Mouse (Mus musculus) lung, embryonic 15.5 days (tissue): Measurements from ENCODE around the gene Foxp1. TPM values are rescaled to one million over a fixed set of nuclear protein-coding genes. Genes with fewer than 3 reads are reported as not detected.

Source experiments
- ATAC-seq: fragments of 200-750 bp; cut with Nextera tagmentation; 2 replicates; pipeline ENCODE4 v1.8.0; 2017; ENCODE audit warnings: moderate number of reproducible peaks, borderline replicate concordance; ENCODE audit not compliant: low FRiP score, low TSS enrichment; ENCODE audit errors: extremely low read depth
- H3K27ac ChIP-seq: fragments of 300-500 bp; sonication (generic); 2 replicates; pipeline ENCODE4 v1.5.1; 2015; ENCODE audit warnings: moderate library complexity, mild to moderate bottlenecking, inconsistent platforms
- H3K27me3 ChIP-seq: fragments of 300-500 bp; sonication (generic); 2 replicates; pipeline ENCODE4 v1.6.1; 2015; ENCODE audit warnings: inconsistent platforms
- H3K36me3 ChIP-seq: fragments of 300-500 bp; sonication (generic); 2 replicates; pipeline ENCODE4 v1.6.1; 2015; ENCODE audit warnings: inconsistent platforms
- H3K4me1 ChIP-seq: fragments of 300-500 bp; sonication (generic); 2 replicates; pipeline ENCODE4 v1.6.1; 2015; ENCODE audit warnings: inconsistent platforms
- H3K4me2 ChIP-seq: fragments of 300-500 bp; sonication (generic); 2 replicates; pipeline ENCODE4 v1.6.1; 2015; ENCODE audit warnings: inconsistent platforms, mild to moderate bottlenecking, moderate library complexity
- H3K4me3 ChIP-seq: fragments of 300-500 bp; sonication (generic); 2 replicates; pipeline ENCODE4 v1.5.1; 2015; ENCODE audit warnings: mild to moderate bottlenecking, inconsistent platforms
- H3K9ac ChIP-seq: fragments of 300-500 bp; sonication (generic); 2 replicates; pipeline ENCODE4 v1.6.1; 2015; ENCODE audit warnings: inconsistent platforms
- H3K9me3 ChIP-seq: fragments of 300-500 bp; sonication (generic); 2 replicates; pipeline ENCODE4 v1.6.1; 2016; ENCODE audit warnings: inconsistent platforms
- WGBS: fragments of 180-500 bp; shearing (Covaris S2); methylation state at CpG from one replicate; pipeline ENCODE4 v1.1.7; 2015; 5-methylcytosine and 5-hydroxymethylcytosine counted together
- polyA plus RNA-seq: library from polyadenylated mRNA; unstranded; fragments of >200 nt; fragmentation: Nextera tagmentation; extraction: Ambion mirVana; gene quantifications from 2 replicates; pipeline ENCODE4 v1.2.1, GENCODE M21; 2015

The Foxp1 gene
- polyA plus RNA-seq, 1 experiment from 2014 or later, result 109 TPM

- Histone ChIP-seq H3K36me3 (no peaks in the 10 kb centered on the region), H3K4me3 (no peak overlapping the region), H3K27me3 (no peaks in the 10 kb centered on the region), H3K9me3 (no peaks in the 10 kb centered on the region), H3K4me1 (0 out of 2 replicates have a peak, but pooled peaks cover 12% of the 10 kb centered on the region), H3K4me2 (no peak overlapping the region), H3K9ac (no peak overlapping the region), H3K27ac (no peak overlapping the region)
- WGBS, result 67% methylated on average over 2 of the region's 2 CpGs
- no peak for ATAC-seq
These were observed 264.8 kb downstream of the Foxp1 start for GRCm38 (mm10) chr6:99257676-99258075.

GRCm38 (mm10) chr6:99253331-99253730 is 269.2 kb downstream of the Foxp1 start:
- H3K9ac ChIP-seq, result no peak overlapping the region
- H3K4me1 ChIP-seq, result no peaks in the 10 kb centered on the region
- H3K4me3 ChIP-seq, result no peak overlapping the region
- WGBS, result 72% methylated on average over 8 of the region's 8 CpGs
- ATAC-seq, result no peak
- H3K27ac ChIP-seq, result no peak overlapping the region
- H3K4me2 ChIP-seq, result no peak overlapping the region
- H3K27me3 ChIP-seq, result no peaks in the 10 kb centered on the region
- H3K36me3 ChIP-seq, result no peaks in the 10 kb centered on the region
- no peaks in the 10 kb centered on the region for H3K9me3 ChIP-seq

GRCm38 (mm10) chr6:99252816-99253215 is 269.7 kb downstream of the Foxp1 start:
- WGBS, result 54% methylated on average over 5 of the region's 5 CpGs
- no peaks in the 10 kb centered on the region for H3K27me3 ChIP-seq

GRCm38 (mm10) chr6:99251924-99252323 is 270.6 kb downstream of the Foxp1 start:
- H3K36me3 ChIP-seq, result no peaks in the 10 kb centered on the region
- 91% methylated on average over 4 of the region's 4 CpGs for WGBS
- H3K9me3 ChIP-seq, result no peaks in the 10 kb centered on the region
- ATAC-seq, result no peak
- H3K4me2 ChIP-seq, result no peak overlapping the region
- H3K27ac ChIP-seq, result no peak overlapping the region
- no peak overlapping the region for H3K4me3 ChIP-seq
- no peak overlapping the region for H3K9ac ChIP-seq
- no peaks in the 10 kb centered on the region for H3K4me1 ChIP-seq
- no peaks in the 10 kb centered on the region for H3K27me3 ChIP-seq

More at GRCm38 (mm10) chr6:99252816-99253215, 269.7 kb downstream of the Foxp1 start:
- Histone ChIP-seq H3K27ac (no peak overlapping the region), H3K9me3 (no peaks in the 10 kb centered on the region), H3K4me2 (no peak overlapping the region), H3K4me3 (no peak overlapping the region), H3K4me1 (no peaks in the 10 kb centered on the region), H3K36me3 (no peaks in the 10 kb centered on the region), H3K9ac (no peak overlapping the region)
- ATAC-seq, result no peak

GRCm38 (mm10) chr6:99251222-99251621 is 271.3 kb downstream of the Foxp1 start:
- Histone ChIP-seq H3K9me3 (no peaks in the 10 kb centered on the region), H3K4me1 (no peaks in the 10 kb centered on the region), H3K27me3 (no peaks in the 10 kb centered on the region), H3K27ac (no peak overlapping the region), H3K4me3 (no peak overlapping the region), H3K9ac (no peak overlapping the region), H3K36me3 (no peaks in the 10 kb centered on the region), H3K4me2 (no peak overlapping the region)
- 72% methylated on average over 3 of the region's 3 CpGs for WGBS
- no peak for ATAC-seq

GRCm38 (mm10) chr6:99249496-99250030 is 273.0 kb downstream of the Foxp1 start:
- Histone ChIP-seq H3K9me3 (no peaks in the 10 kb centered on the region), H3K36me3 (no peaks in the 10 kb centered on the region), H3K27ac (no peak overlapping the region), H3K9ac (no peak overlapping the region), H3K4me1 (no peaks in the 10 kb centered on the region), H3K4me2 (no peak overlapping the region), H3K27me3 (no peaks in the 10 kb centered on the region), H3K4me3 (no peak overlapping the region)
- 77% methylated on average over 5 of the region's 5 CpGs for WGBS
- ATAC-seq, result no peak

- Histone ChIP-seq H3K4me2 (no peak overlapping the region), H3K9me3 (no peaks in the 10 kb centered on the region), H3K4me1 (no peaks in the 10 kb centered on the region), H3K4me3 (no peak overlapping the region), H3K36me3 (no peaks in the 10 kb centered on the region), H3K27me3 (no peaks in the 10 kb centered on the region), H3K9ac (no peak overlapping the region), H3K27ac (no peak overlapping the region)
- no peak for ATAC-seq
- WGBS, result 66% methylated on average over 8 of the region's 8 CpGs
These were observed 274.1 kb downstream of the Foxp1 start for GRCm38 (mm10) chr6:99248396-99248795.

- Histone ChIP-seq H3K4me2 (no peak overlapping the region), H3K27me3 (no peaks in the 10 kb centered on the region), H3K9ac (no peak overlapping the region), H3K27ac (no peak overlapping the region), H3K4me1 (no peaks in the 10 kb centered on the region), H3K4me3 (no peak overlapping the region), H3K36me3 (no peaks in the 10 kb centered on the region), H3K9me3 (no peaks in the 10 kb centered on the region)
- ATAC-seq, result no peak
- 92% methylated on average over 10 of the region's 10 CpGs for WGBS
These were observed 280.7 kb downstream of the Foxp1 start for GRCm38 (mm10) chr6:99241625-99242395.

- H3K4me1 ChIP-seq, result no peaks in the 10 kb centered on the region
- ATAC-seq, result no peak
- no peak overlapping the region for H3K27ac ChIP-seq
- no peaks in the 10 kb centered on the region for H3K36me3 ChIP-seq
- no peak overlapping the region for H3K4me3 ChIP-seq
- H3K9ac ChIP-seq, result no peak overlapping the region
- H3K9me3 ChIP-seq, result no peaks in the 10 kb centered on the region
- H3K4me2 ChIP-seq, result no peak overlapping the region
- H3K27me3 ChIP-seq, result no peaks in the 10 kb centered on the region
These were observed 281.8 kb downstream of the Foxp1 start for GRCm38 (mm10) chr6:99240764-99241163.

- no peaks in the 10 kb centered on the region for H3K9me3 ChIP-seq
These were observed 286.9 kb downstream of the Foxp1 start for GRCm38 (mm10) chr6:99235588-99235987.

GRCm38 (mm10) chr6:99233411-99233810 is 289.1 kb downstream of the Foxp1 start:
- H3K4me2 ChIP-seq, result no peak overlapping the region
- no peak overlapping the region for H3K4me3 ChIP-seq
- H3K36me3 ChIP-seq, result no peaks in the 10 kb centered on the region
- no peak overlapping the region for H3K9ac ChIP-seq
- no peak for ATAC-seq
- no peaks in the 10 kb centered on the region for H3K9me3 ChIP-seq
- H3K27ac ChIP-seq, result no peak overlapping the region
- no peaks in the 10 kb centered on the region for H3K27me3 ChIP-seq
- H3K4me1 ChIP-seq, result 0 out of 2 replicates have a peak, but pooled peaks cover 9% of the 10 kb centered on the region
- WGBS, result 85% methylated on average over 10 of the region's 10 CpGs

More at GRCm38 (mm10) chr6:99235588-99235987, 286.9 kb downstream of the Foxp1 start:
- Histone ChIP-seq H3K9ac (no peak overlapping the region), H3K4me1 (no peaks in the 10 kb centered on the region), H3K36me3 (no peaks in the 10 kb centered on the region), H3K27me3 (no peaks in the 10 kb centered on the region), H3K27ac (no peak overlapping the region), H3K4me2 (no peak overlapping the region), H3K4me3 (no peak overlapping the region)
- no peak for ATAC-seq
- WGBS, result 60% methylated on average over 8 of the region's 8 CpGs

GRCm38 (mm10) chr6:99228336-99228870 is 294.1 kb downstream of the Foxp1 start:
- H3K9me3 ChIP-seq, result no peaks in the 10 kb centered on the region
- no peak overlapping the region for H3K4me2 ChIP-seq
- no peak for ATAC-seq
- no peaks in the 10 kb centered on the region for H3K27me3 ChIP-seq
- 0 out of 2 replicates have a peak, but pooled peaks cover 9% of the 10 kb centered on the region for H3K4me1 ChIP-seq
- no peak overlapping the region for H3K27ac ChIP-seq
- 58% methylated on average over 6 of the region's 6 CpGs for WGBS
- H3K4me3 ChIP-seq, result no peak overlapping the region
- no peaks in the 10 kb centered on the region for H3K36me3 ChIP-seq
- no peak overlapping the region for H3K9ac ChIP-seq
